In genomic region chr2:155774927-155775684, GRCm38 (mm10) we compare ENCODE assay signal across 8 mouse cellular contexts. TPM values are rescaled to one million over a fixed set of nuclear protein-coding genes. Genes with fewer than 3 reads are reported as not detected.
DNase-seq lines count a peak whose midpoint lies in the region; ATAC-seq and TF ChIP-seq lines count a peak whose summit lies in the region.

Mmp24 (plus strand) TSS chr2:155775342.

- H3K27me3 ChIP-seq in cerebellum, adult 2 months (ENCODE audit: control insufficient read depth, insufficient read depth, low read length): no peaks in the 10 kb centered on the region
- H3K27me3 ChIP-seq in lung, embryonic 16.5 days (ENCODE audit: control insufficient read depth, insufficient read depth, low read depth, low read length): peaks cover 48% of the 10 kb centered on the region

- no peak for DNase-seq in cerebellum, adult 2 months
- DNase-seq in cerebellum, adult 9-11 months: no peak
- DNase-seq in lung, postnatal 25 days (ENCODE audit: low spot score): no peak
- DNase-seq in left cerebral cortex, adult 8-10 months (ENCODE audit: low spot score in 2 of 2): no peak
- DNase-seq in neural tube, embryonic 10.5 days (ENCODE audit: extremely low spot score, low spot score): peak; percentile 28
- DNase-seq in gastrocnemius, postnatal 14 days: no peak
- no peak for DNase-seq in embryo, embryonic 10.5 days (ENCODE audit: low spot score)

- peak within 1 kb of the TSS; percentile 98 for H3K4me2 ChIP-seq in lung, embryonic 16.5 days (ENCODE audit: low read depth, low read length)

- no peaks in the 10 kb centered on the region for H3K9me3 ChIP-seq in lung, embryonic 16.5 days (ENCODE audit: control insufficient read depth, low read length)

- intact Hi-C loops in gastrocnemius, postnatal 14 days (cut with DNase I; ENCODE audit: low total_unique reads): no loop called here

- TF ChIP-seq POLR2A in cerebellum, adult 2 months (IDR thresholded peaks at IDR 0.05; ENCODE audit: borderline replicate concordance, insufficient read depth, low read length): peak; percentile 27; the same call in 1 of the 2 replicates

- peak within 1 kb of the TSS; percentile 98 for H3K27ac ChIP-seq in cerebellum, adult 2 months (ENCODE audit: insufficient read depth, low read length)
- H3K27ac ChIP-seq in lung, embryonic 16.5 days (ENCODE audit: low read length): no peak within 1 kb of the TSS

- H3K4me1 ChIP-seq in cerebellum, adult 2 months (ENCODE audit: control insufficient read depth, insufficient read depth, low read length): peaks cover 13% of the 10 kb centered on the region
- H3K4me1 ChIP-seq in lung, embryonic 16.5 days (replicated peaks; ENCODE audit: control insufficient read depth, insufficient read depth, low read length): peaks cover 4% of the 10 kb centered on the region; the same call in 1 of the 2 replicates

- peak within 1 kb of the TSS; percentile 70 for H3K4me3 ChIP-seq in cerebellum, adult 2 months (replicated peaks; ENCODE audit: insufficient read depth, low read depth, low read length)
- peak within 1 kb of the TSS; percentile 57 for H3K4me3 ChIP-seq in lung, embryonic 16.5 days (ENCODE audit: low read length)

- WGBS in cerebellum, adult 2 months: 15% methylated on average over 100 of the region's 100 CpGs
- WGBS in lung, embryonic 16.5 days: 6% methylated on average over 20 of the region's 100 CpGs

- no peak for TF ChIP-seq CTCF in cerebellum, adult 2 months (IDR thresholded peaks at IDR 0.05; ENCODE audit: borderline replicate concordance, insufficient read depth, low read depth, low read length)

- ATAC-seq in lung, embryonic 16.5 days (ENCODE audit: low read depth): peak; percentile 59; the same call in 1 of the 2 replicates

- no peak within 1 kb of the TSS for H3K9ac ChIP-seq in lung, embryonic 16.5 days (ENCODE audit: low read length)

- no peaks in the 10 kb centered on the region for H3K36me3 ChIP-seq in lung, embryonic 16.5 days (ENCODE audit: control insufficient read depth, insufficient read depth, low read length)

RNA-seq across cellular contexts. Expression of gene Mmp24, which starts in this region (rescaled TPM):
- 153 and 190 TPM in 2 replicates for polyA plus RNA-seq in cerebellum, adult 2 months (2012; rRNA removed)
- polyA plus RNA-seq in lung, embryonic 16.5 days (2015; fragmentation: Nextera tagmentation; extraction: Ambion mirVana): 0.06 and 0.09 TPM in 2 replicates
- 10 to 100 TPM; 29.2 to 30.8 (median 29.9) TPM for total RNA-seq in left cerebral cortex, adult 8-10 months (2022)
- total RNA-seq in gastrocnemius, postnatal 14 days (2021): under 1 TPM in 1 of 2 experiments, not detected in 1; 0.08 TPM

Comparison
In these comparisons a context has a peak if more than half of its experiments do, and no peak if none do; other contexts are left out.
1. RNA of gene Mmp24 (total RNA-seq): 29.2 to 30.8 TPM in left cerebral cortex, adult 8-10 months; 0.08 TPM in gastrocnemius, postnatal 14 days; every median in the first group is over 10 times any median in the second.
2. RNA of gene Mmp24 (polyA plus RNA-seq): 153 to 190 TPM in cerebellum, adult 2 months; 0.06 to 0.09 TPM in lung, embryonic 16.5 days; every median in the first group is over 100 times any median in the second.
3. Peak in ATAC-seq, H3K4me3 ChIP-seq and H3K4me2 ChIP-seq in lung, embryonic 16.5 days; RNA of the gene not detected or under 1 TPM.